Mouse (Mus musculus): ENCODE data around the gene Kmt5b. TPM values are rescaled to one million over a fixed set of nuclear protein-coding genes. Genes with fewer than 3 reads are reported as not detected.

The Kmt5b gene
- polyA plus RNA-seq, 1 experiment from 2014 or later: 58.0 TPM

GRCm38 (mm10) chr19:3834301-3834700 lies 67.1 kb downstream of the Kmt5b start:
- Histone ChIP-seq H3K9ac (no peak overlapping the region), H3K36me3 (replicated peaks) (no peaks in the 10 kb centered on the region), H3K4me3 (replicated peaks) (no peak overlapping the region), H3K9me3 (no peaks in the 10 kb centered on the region), H3K4me2 (no peak overlapping the region), H3K27me3 (no peaks in the 10 kb centered on the region), H3K4me1 (no peaks in the 10 kb centered on the region), H3K27ac (no peak overlapping the region)
- ATAC-seq (ENCODE audit: low FRiP score): no peak
- WGBS: 89% methylated on average over 7 of the region's 7 CpGs

DNA sequence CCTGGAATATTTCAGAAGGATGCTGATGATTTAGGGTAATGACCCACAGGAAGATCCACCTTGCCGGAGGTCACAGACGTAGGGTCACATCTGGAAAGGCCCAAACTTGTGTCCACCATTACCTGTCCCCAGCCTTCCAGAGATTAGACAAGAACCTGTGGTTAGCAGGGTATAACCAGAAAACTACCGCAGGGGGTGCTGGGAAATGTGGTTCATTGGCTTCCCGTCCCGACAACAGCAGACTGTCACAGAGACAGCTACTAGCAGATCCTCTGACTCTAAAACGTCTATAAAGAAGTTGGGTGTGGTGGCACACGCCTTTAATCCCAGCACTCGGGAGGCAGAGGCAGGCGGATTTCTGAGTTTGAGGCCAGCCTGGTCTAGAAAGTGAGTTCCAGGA lies 69.6 kb downstream of the Kmt5b start:
- no peak overlapping the region for H3K4me3 ChIP-seq (replicated peaks)

GRCm38 (mm10) chr19:3838931-3839330 lies 71.7 kb downstream of the Kmt5b start:
- H3K4me3 ChIP-seq (replicated peaks): no peak overlapping the region
- 80% methylated on average over 3 of the region's 3 CpGs for WGBS
- no peak overlapping the region for H3K27ac ChIP-seq
- H3K4me1 ChIP-seq: no peaks in the 10 kb centered on the region
- H3K9me3 ChIP-seq: no peaks in the 10 kb centered on the region
- ATAC-seq (ENCODE audit: low FRiP score): no peak
- no peaks in the 10 kb centered on the region for H3K27me3 ChIP-seq
- no peaks in the 10 kb centered on the region for H3K36me3 ChIP-seq (replicated peaks)
- H3K9ac ChIP-seq: no peak overlapping the region
- H3K4me2 ChIP-seq: no peak overlapping the region

More for the DNA sequence above, 69.6 kb downstream of the Kmt5b start:
- H3K27me3 ChIP-seq: no peaks in the 10 kb centered on the region
- 90% methylated on average over 9 of the region's 9 CpGs for WGBS
- no peak overlapping the region for H3K9ac ChIP-seq
- no peaks in the 10 kb centered on the region for H3K9me3 ChIP-seq
- no peak for ATAC-seq (ENCODE audit: low FRiP score)
- no peak overlapping the region for H3K4me2 ChIP-seq
- H3K4me1 ChIP-seq: no peaks in the 10 kb centered on the region
- no peak overlapping the region for H3K27ac ChIP-seq
- no peaks in the 10 kb centered on the region for H3K36me3 ChIP-seq (replicated peaks)

- H3K4me1 ChIP-seq: no peaks in the 10 kb centered on the region
- H3K9ac ChIP-seq: no peak overlapping the region
- H3K4me2 ChIP-seq: no peak overlapping the region
- whole genome bisulfite sequencing: 74% methylated on average over 2 of the region's 2 CpGs
- no peaks in the 10 kb centered on the region for H3K9me3 ChIP-seq
- H3K27ac ChIP-seq: no peak overlapping the region
- no peak for ATAC-seq (ENCODE audit: low FRiP score)
- no peaks in the 10 kb centered on the region for H3K27me3 ChIP-seq
- H3K4me3 ChIP-seq (replicated peaks): no peak overlapping the region
- no peaks in the 10 kb centered on the region for H3K36me3 ChIP-seq (replicated peaks)
These were observed 72.5 kb downstream of the Kmt5b start for GRCm38 (mm10) chr19:3839686-3840085.

- Histone ChIP-seq H3K9me3 (no peaks in the 10 kb centered on the region), H3K27me3 (no peaks in the 10 kb centered on the region), H3K4me3 (replicated peaks) (no peak overlapping the region), H3K4me2 (no peak overlapping the region), H3K9ac (no peak overlapping the region), H3K27ac (no peak overlapping the region), H3K36me3 (replicated peaks) (no peaks in the 10 kb centered on the region), H3K4me1 (no peaks in the 10 kb centered on the region)
- WGBS: 48% methylated on average over 5 of the region's 5 CpGs
- no peak for ATAC-seq (ENCODE audit: low FRiP score)
These were observed 73.0 kb downstream of the Kmt5b start for GRCm38 (mm10) chr19:3840214-3840651.

DNA sequence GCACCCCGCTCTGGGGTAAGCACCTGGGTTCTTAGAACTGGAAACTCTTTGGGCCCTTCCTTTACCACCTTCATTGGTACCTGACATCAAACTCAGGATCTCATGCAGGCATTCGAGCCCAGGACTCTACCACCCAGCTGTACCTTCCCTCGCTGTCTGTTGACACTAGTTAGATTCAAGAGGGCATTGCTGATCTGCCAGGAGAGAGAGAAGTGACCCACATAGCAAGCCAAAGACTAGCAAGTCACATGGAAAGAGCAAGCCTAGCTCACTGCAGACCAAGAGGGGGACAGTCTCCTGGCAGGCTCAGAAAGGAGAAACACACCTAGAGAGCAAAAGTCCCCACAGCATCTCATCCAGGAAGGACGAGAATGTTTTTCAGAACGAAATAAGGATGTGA lies 73.5 kb downstream of the Kmt5b start:
- H3K4me2 ChIP-seq: no peak overlapping the region
- H3K27ac ChIP-seq: no peak overlapping the region
- H3K9me3 ChIP-seq: no peaks in the 10 kb centered on the region
- no peak for ATAC-seq (ENCODE audit: low FRiP score)
- H3K4me3 ChIP-seq (replicated peaks): no peak overlapping the region
- no peak overlapping the region for H3K9ac ChIP-seq
- no peaks in the 10 kb centered on the region for H3K27me3 ChIP-seq
- H3K36me3 ChIP-seq (replicated peaks): no peaks in the 10 kb centered on the region
- WGBS: 86% methylated on average over 5 of the region's 5 CpGs
- H3K4me1 ChIP-seq: no peaks in the 10 kb centered on the region

- Histone ChIP-seq H3K27ac (no peak overlapping the region), H3K4me1 (no peaks in the 10 kb centered on the region), H3K9me3 (no peaks in the 10 kb centered on the region), H3K4me2 (no peak overlapping the region), H3K27me3 (no peaks in the 10 kb centered on the region), H3K9ac (no peak overlapping the region), H3K4me3 (replicated peaks) (no peak overlapping the region), H3K36me3 (replicated peaks) (no peaks in the 10 kb centered on the region)
- ATAC-seq (ENCODE audit: low FRiP score): no peak
- WGBS: 53% methylated on average over 12 of the region's 12 CpGs
These were observed 75.3 kb downstream of the Kmt5b start for GRCm38 (mm10) chr19:3842359-3843148.

DNA sequence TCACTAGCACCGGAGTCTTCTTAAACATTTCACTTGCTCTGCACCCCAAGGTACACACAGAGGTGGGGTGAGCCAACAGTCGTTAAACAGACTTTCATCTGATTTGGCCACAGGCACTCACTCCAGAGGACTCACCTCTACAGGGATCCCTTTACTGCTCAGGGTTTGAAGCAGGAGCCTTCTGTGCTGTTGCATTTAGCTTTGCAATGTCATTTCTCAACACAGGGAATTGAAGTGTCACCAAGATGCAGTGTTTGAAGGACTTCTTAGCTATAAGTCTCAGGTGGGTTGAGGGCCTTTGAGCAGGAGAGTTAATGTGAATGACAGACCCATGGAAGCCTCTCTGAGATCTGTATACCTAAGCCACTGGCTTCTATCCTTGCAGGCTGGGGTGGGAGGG lies 76.4 kb downstream of the Kmt5b start:
- H3K27me3 ChIP-seq: no peaks in the 10 kb centered on the region
- no peaks in the 10 kb centered on the region for H3K36me3 ChIP-seq (replicated peaks)
- no peak overlapping the region for H3K27ac ChIP-seq
- H3K4me2 ChIP-seq: no peak overlapping the region
- H3K4me1 ChIP-seq: no peaks in the 10 kb centered on the region
- no peak for ATAC-seq (ENCODE audit: low FRiP score)
- WGBS: 79% methylated on average over 2 of the region's 2 CpGs
- no peak overlapping the region for H3K9ac ChIP-seq
- H3K9me3 ChIP-seq: no peaks in the 10 kb centered on the region
- no peak overlapping the region for H3K4me3 ChIP-seq (replicated peaks)

GRCm38 (mm10) chr19:3844836-3845235 lies 77.6 kb downstream of the Kmt5b start:
- ATAC-seq (ENCODE audit: low FRiP score): no peak
- Histone ChIP-seq H3K27ac (no peak overlapping the region), H3K9me3 (no peaks in the 10 kb centered on the region), H3K4me3 (replicated peaks) (no peak overlapping the region), H3K9ac (no peak overlapping the region), H3K4me1 (no peaks in the 10 kb centered on the region), H3K4me2 (no peak overlapping the region), H3K27me3 (no peaks in the 10 kb centered on the region), H3K36me3 (replicated peaks) (no peaks in the 10 kb centered on the region)
- 91% methylated on average over 1 of the region's 1 CpGs for WGBS

DNA sequence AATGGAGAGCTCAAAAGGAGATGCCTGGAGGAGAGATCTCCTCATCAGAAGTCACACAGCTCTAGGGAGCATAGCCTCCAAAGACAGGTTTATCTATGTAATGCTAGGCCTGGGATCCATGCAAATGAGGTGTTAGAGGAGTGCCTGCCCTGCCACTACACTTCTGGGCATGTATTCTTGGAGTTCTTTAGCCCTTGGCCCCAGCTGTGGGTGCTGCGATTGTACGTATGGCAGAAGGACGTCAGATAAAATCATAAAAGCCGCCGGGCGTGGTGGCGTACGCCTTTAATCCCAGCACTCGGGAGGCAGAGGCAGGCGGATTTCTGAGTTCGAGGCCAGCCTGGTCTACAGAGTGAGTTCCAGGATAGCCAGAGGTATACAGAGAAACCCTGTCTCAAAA lies 78.1 kb downstream of the Kmt5b start:
- Histone ChIP-seq H3K36me3 (replicated peaks) (no peaks in the 10 kb centered on the region), H3K4me3 (replicated peaks) (no peak overlapping the region), H3K9ac (no peak overlapping the region), H3K9me3 (no peaks in the 10 kb centered on the region), H3K27me3 (no peaks in the 10 kb centered on the region), H3K4me1 (no peaks in the 10 kb centered on the region), H3K4me2 (no peak overlapping the region), H3K27ac (no peak overlapping the region)
- 94% methylated on average over 11 of the region's 11 CpGs for WGBS
- no peak for ATAC-seq (ENCODE audit: low FRiP score)

- Histone ChIP-seq H3K4me1 (peaks cover 3% of the 10 kb centered on the region), H3K9me3 (no peaks in the 10 kb centered on the region), H3K4me3 (replicated peaks) (no peak overlapping the region), H3K27ac (no peak overlapping the region), H3K4me2 (no peak overlapping the region), H3K36me3 (replicated peaks) (no peaks in the 10 kb centered on the region), H3K9ac (no peak overlapping the region), H3K27me3 (no peaks in the 10 kb centered on the region)
- no peak for ATAC-seq (ENCODE audit: low FRiP score)
- 87% methylated on average over 1 of the region's 1 CpGs for WGBS
These were observed 78.7 kb downstream of the Kmt5b start for GRCm38 (mm10) chr19:3845803-3846406.

DNA sequence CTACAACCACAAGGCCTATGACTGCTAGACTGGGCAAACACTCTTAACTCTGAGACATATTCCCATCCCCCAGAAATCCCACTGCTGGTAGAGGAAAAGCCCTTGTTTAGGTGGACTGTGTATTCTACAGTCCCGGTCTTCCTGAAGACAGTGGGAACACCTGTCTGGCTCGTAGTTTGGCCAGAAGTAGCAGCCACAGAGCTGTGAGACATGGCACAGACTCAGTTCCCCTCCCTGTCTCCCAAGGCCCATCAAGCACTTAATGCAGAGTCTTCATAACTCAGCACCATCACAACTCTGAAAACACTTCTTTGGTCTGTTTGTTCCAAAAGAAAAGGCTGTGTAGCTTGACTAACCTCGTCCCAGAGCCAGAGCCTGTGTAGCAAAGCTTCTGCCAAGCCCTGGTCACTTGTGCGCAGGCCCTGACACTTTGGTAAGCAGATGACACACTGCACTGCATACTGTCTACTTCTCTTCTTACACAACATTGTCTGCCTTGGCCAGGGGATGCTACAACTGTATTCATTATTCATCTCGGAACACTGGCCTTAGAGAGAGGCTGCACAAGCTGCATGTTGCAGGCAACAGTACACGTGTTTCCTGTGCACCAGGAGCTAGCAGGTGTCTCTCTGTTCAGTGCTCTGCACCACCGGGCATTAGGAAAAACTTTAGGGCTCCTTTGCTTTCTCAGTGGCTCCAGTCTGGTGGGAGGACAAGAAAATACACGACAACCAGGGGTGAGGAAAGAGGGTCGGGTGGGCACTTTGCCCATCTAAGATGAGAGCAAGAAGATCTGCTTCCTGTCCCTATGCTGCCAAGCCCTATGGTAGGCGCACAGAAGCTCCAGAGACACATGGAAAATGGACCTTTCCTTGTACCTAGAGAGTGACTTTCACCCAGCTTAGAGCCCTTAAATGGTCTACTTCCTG lies 79.7 kb downstream of the Kmt5b start:
- ATAC-seq (ENCODE audit: low FRiP score): no peak
- Histone ChIP-seq H3K9me3 (no peaks in the 10 kb centered on the region), H3K27ac (no peak overlapping the region), H3K36me3 (replicated peaks) (no peaks in the 10 kb centered on the region), H3K27me3 (no peaks in the 10 kb centered on the region), H3K4me3 (replicated peaks) (no peak overlapping the region), H3K4me1 (peaks cover 8% of the 10 kb centered on the region), H3K9ac (no peak overlapping the region), H3K4me2 (no peak overlapping the region)
- 81% methylated on average over 10 of the region's 10 CpGs for WGBS

All from forebrain, embryonic 12.5 days (tissue).